Mouse (Mus musculus) small intestine, adult 2 months (tissue): ENCODE measurements around the gene Cgnl1.

Experiments used
- CTCF ChIP-seq: fragments of 200-500 bp; IDR thresholded peaks from 2 replicates; pipeline ENCODE4 v1.5.1; 2012; ENCODE audit warnings: low read depth, mild to moderate bottlenecking, control low read depth, inconsistent platforms, low read length, moderate library complexity, mixed read lengths; ENCODE audit not compliant: insufficient replicate concordance, insufficient read length; ENCODE audit errors: extremely low read depth
- POLR2A ChIP-seq: fragments of 200-500 bp; IDR thresholded peaks from 2 replicates; pipeline ENCODE4 v1.6.1; 2012; ENCODE audit warnings: low read depth, mild to moderate bottlenecking, control low read depth, inconsistent platforms, low read length, moderate library complexity

DNA sequence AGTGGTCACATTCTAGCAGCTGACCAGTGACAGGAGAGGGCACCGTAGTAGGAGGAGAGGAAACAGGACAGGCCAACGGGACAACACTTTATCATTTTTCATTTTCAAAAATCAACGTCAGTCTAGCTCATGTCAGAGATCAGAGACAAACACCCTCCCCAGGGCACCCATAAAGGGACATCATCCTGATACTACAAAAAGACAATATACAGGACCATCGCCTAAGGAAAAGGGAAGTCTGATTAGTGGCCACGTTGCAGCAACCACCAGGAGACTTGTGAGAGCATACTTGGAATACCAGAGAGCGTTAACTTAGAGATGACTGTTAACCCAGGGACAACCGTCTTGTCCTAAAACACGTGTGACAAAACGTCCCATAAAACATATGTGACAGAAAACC lies 1.7 kb downstream of the Cgnl1 start:
- TF ChIP-seq CTCF (no peak), POLR2A (no peak)
